Mouse (Mus musculus) lung, embryonic 16.5 days (tissue): ENCODE results near the gene Phf23. TPM values are rescaled to one million over a fixed set of nuclear protein-coding genes. Genes with fewer than 3 reads are reported as not detected.

Source experiments
- ATAC-seq: fragments of 200-750 bp; cut with Nextera tagmentation; 2 replicates; pipeline ENCODE4 v1.8.0; 2017; ENCODE audit warnings: low read depth, mild to moderate bottlenecking, moderate library complexity
- H3K27ac ChIP-seq: fragments of 300-500 bp; sonication (generic); 2 replicates; pipeline ENCODE4 v1.5.1; 2014; ENCODE audit warnings: mild to moderate bottlenecking, control low read depth, low read length
- H3K27me3 ChIP-seq: fragments of 300-500 bp; sonication (generic); 2 replicates; pipeline ENCODE4 v1.6.1; 2014; ENCODE audit warnings: low read depth, low read length, mixed read lengths; ENCODE audit not compliant: control insufficient read depth, insufficient read depth
- H3K36me3 ChIP-seq: fragments of 300-500 bp; sonication (generic); 2 replicates; pipeline ENCODE4 v1.6.1; 2014; ENCODE audit warnings: low read length; ENCODE audit not compliant: control insufficient read depth, insufficient read depth
- H3K4me1 ChIP-seq: fragments of 300-500 bp; sonication (generic); replicated peaks from 2 replicates; pipeline ENCODE4 v1.6.1; 2014; ENCODE audit warnings: low read length, mixed read lengths; ENCODE audit not compliant: control insufficient read depth, insufficient read depth
- H3K4me2 ChIP-seq: fragments of 300-500 bp; sonication (generic); 2 replicates; pipeline ENCODE4 v1.6.1; 2014; ENCODE audit warnings: low read depth, low read length, control low read depth
- H3K4me3 ChIP-seq: fragments of 300-500 bp; sonication (generic); 2 replicates; pipeline ENCODE4 v1.5.1; 2014; ENCODE audit warnings: mild to moderate bottlenecking, low read length, control low read depth
- H3K9ac ChIP-seq: fragments of 300-500 bp; sonication (generic); 2 replicates; pipeline ENCODE4 v1.6.1; 2014; ENCODE audit warnings: low read length, control low read depth
- H3K9me3 ChIP-seq: fragments of 300-500 bp; sonication (generic); 2 replicates; pipeline ENCODE4 v1.6.1; 2016; ENCODE audit warnings: low read length; ENCODE audit not compliant: control insufficient read depth
- WGBS: fragments of 180-500 bp; shearing (Covaris S2); extraction: QIAGEN DNeasy Blood & Tissue Kit; methylation state at CpG from one replicate; pipeline ENCODE4 v1.1.7; 2014; 5-methylcytosine and 5-hydroxymethylcytosine counted together
- polyA plus RNA-seq: library from polyadenylated mRNA; unstranded; fragments of >200 nt; fragmentation: Nextera tagmentation; extraction: Ambion mirVana; gene quantifications from 2 replicates; pipeline ENCODE4 v1.2.1, GENCODE M21; 2015

Gene Phf23
- polyA plus RNA-seq, 1 experiment from 2014 or later: 59.5 TPM

DNA sequence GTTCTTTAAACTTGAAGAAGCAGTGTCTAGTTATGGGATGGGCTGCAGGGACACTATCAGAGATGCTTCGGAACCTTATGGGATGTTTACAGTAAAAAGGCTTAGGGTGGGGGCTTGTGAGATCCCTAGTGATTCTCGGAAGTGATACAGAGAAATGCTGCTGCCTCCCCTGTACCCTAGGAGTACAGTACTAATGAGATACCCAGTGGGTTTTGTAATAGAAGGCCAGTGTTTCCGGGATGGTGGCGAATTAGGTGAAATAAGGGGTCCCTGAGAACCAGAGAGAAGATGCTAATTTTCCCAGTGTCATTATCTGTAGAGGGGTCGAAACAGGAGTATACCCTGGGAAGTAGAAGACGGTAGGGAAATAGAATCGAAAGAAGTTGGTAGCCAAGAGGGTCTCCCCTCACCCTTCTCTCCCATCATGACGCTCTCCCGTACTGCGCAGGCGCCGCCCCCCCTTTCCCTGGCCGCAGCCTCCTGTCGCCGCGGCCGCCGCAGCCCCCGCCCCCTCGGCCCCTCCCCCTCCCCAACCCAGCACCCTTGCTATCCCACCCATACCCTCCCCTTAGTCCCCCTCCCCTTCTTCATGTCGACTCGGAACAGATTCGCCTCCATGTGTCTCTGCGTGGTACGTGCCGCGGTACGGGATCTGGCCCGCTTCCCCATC is 28.0 kb downstream of the Phf23 start:
- Histone ChIP-seq H3K4me1 (peaks cover 56% of the 10 kb centered on the region), H3K4me2 (peak overlapping the region; percentile 59), H3K4me3 (peak overlapping the region; percentile 40), H3K9me3 (no peaks in the 10 kb centered on the region), H3K27ac (no peak overlapping the region), H3K27me3 (0 out of 2 replicates have a peak, but pooled peaks cover 2% of the 10 kb centered on the region), H3K36me3 (no peaks in the 10 kb centered on the region), H3K9ac (peak overlapping the region; percentile 52; the same call in 1 of the 2 replicates)
- ATAC-seq: no peak
- WGBS: 6% methylated on average over 19 of the region's 29 CpGs

DNA sequence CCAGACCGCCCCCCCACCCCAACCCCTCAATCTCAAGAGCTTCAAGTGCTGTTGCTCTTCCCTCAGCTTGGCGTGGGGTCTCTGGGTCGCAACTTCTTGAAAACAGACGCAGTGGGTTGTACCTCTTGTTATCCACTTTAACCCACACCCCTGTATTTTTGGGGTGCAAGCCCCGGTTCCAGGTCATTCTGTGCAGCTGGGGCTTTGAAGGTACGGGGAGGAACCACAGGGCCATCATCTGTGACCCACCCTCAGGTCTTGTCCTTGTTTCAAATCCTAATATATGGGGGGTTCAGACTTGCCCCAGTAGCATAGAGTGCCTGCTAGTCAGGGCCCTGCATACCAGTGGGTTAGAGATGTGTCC is 28.6 kb downstream of the Phf23 start:
- Histone ChIP-seq H3K4me3 (peak overlapping the region; percentile 40), H3K36me3 (no peaks in the 10 kb centered on the region), H3K9me3 (no peaks in the 10 kb centered on the region), H3K27ac (no peak overlapping the region), H3K4me2 (peak overlapping the region; percentile 59), H3K27me3 (0 out of 2 replicates have a peak, but pooled peaks cover 2% of the 10 kb centered on the region), H3K4me1 (peaks cover 55% of the 10 kb centered on the region), H3K9ac (peak overlapping the region; percentile 52; the same call in 1 of the 2 replicates)
- 16% methylated on average over 5 of the region's 6 CpGs for WGBS
- no peak for ATAC-seq

DNA sequence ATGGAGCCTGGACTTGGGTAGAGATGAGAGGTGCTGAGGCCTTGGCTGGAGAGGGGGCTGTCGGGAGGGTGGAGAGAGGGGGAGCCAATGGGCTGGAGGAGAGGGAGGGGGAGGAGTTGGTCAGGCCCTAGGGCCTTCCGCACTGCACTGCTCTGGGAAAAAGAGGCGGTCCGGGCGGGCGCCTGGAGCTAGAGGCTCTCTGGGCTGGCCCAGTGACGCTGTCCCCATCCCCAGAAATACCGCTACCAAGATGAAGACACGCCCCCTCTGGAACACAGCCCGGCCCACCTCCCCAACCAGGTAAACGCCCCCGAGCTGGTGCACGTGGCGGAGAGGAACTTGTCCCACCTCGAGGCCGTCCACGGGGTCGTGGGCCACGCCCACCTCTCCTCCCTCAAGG is 31.1 kb downstream of the Phf23 start:
- Histone ChIP-seq H3K36me3 (peaks cover 7% of the 10 kb centered on the region), H3K27me3 (0 out of 2 replicates have a peak, but pooled peaks cover 2% of the 10 kb centered on the region), H3K9ac (no peak overlapping the region), H3K4me1 (peaks cover 45% of the 10 kb centered on the region), H3K27ac (0 out of 2 replicates have a peak overlapping the region, but pooled peaks have one; percentile 12), H3K4me2 (peak overlapping the region; percentile 55), H3K9me3 (no peaks in the 10 kb centered on the region), H3K4me3 (peak overlapping the region; percentile 41)
- peak; percentile 77 for ATAC-seq
- 5% methylated on average over 19 of the region's 19 CpGs for WGBS

DNA sequence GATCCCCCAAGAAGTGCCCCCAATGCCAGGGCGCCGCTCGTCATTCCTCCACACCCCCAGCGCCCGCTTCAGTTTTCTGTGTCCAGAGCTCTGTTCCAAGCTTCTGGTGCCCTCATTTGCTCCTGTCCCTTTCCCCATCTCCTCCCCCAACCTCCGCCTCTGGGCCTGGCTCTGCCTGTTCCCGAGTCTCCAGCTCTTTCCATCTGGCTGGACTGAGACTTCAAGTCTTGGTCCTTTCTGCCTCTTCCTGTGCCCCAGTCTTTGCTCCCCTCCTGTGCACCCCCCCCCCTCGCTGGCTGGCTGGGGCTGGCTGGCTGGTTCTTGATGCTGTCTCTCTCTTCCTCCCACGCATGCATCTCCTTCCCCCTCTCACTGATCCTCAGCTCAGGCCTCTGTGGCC is 31.8 kb downstream of the Phf23 start:
- Histone ChIP-seq H3K36me3 (peaks cover 8% of the 10 kb centered on the region), H3K4me1 (peaks cover 43% of the 10 kb centered on the region), H3K9me3 (no peaks in the 10 kb centered on the region), H3K27me3 (0 out of 2 replicates have a peak, but pooled peaks cover 2% of the 10 kb centered on the region), H3K9ac (no peak overlapping the region), H3K4me2 (peak overlapping the region; percentile 55), H3K27ac (no peak overlapping the region), H3K4me3 (no peak overlapping the region; the same call in 1 of the 2 replicates)
- WGBS: 50% methylated on average over 9 of the region's 9 CpGs
- ATAC-seq: no peak

DNA sequence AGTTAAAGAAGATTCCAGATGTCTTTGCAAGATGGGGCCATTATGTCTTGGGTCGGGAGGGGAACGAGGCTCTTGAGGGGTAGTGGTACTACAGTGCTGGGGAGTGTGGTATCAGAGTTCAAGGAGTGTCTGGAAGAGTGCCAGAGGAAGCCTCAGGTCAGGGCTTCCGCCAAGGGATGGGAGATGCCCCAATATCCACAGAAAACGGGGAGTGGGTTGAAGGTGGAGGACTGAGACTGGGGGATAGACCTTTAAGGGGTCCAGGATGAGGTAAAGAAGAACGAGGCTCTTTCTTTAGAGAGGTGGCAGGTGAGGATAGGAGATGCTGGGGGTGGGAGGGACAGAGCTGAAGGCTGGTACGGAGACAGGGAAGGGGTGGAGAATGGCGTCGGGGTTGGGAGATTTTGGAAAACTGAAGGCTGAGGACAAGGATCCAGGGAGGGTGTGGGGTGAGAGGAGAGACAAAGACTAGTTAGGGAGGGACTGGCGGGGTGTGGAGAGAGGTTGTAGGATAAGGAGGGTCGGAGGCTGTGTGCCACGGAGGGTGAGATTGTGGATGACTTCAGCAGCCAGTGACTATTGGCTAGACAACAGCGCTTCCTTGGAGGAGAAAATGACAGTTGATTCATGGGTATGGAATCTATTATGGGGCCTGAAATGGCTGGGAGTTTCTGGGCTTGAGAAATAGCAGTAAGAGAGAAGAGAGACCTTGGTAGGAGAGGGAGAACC is 33.0 kb downstream of the Phf23 start:
- H3K4me3 ChIP-seq: peak overlapping the region; percentile 1; the same call in 1 of the 2 replicates
- 15% methylated on average over 12 of the region's 12 CpGs for WGBS
- peak; percentile 3; the same call in 1 of the 2 replicates for ATAC-seq
- H3K27ac ChIP-seq: peak overlapping the region; percentile 27
- peak overlapping the region; percentile 46 for H3K4me2 ChIP-seq
- H3K9me3 ChIP-seq: no peaks in the 10 kb centered on the region
- 0 out of 2 replicates have a peak, but pooled peaks cover under 1% of the 10 kb centered on the region for H3K27me3 ChIP-seq
- H3K9ac ChIP-seq: no peak overlapping the region; the same call in 1 of the 2 replicates
- H3K36me3 ChIP-seq: peaks cover 8% of the 10 kb centered on the region
- peaks cover 40% of the 10 kb centered on the region for H3K4me1 ChIP-seq

DNA sequence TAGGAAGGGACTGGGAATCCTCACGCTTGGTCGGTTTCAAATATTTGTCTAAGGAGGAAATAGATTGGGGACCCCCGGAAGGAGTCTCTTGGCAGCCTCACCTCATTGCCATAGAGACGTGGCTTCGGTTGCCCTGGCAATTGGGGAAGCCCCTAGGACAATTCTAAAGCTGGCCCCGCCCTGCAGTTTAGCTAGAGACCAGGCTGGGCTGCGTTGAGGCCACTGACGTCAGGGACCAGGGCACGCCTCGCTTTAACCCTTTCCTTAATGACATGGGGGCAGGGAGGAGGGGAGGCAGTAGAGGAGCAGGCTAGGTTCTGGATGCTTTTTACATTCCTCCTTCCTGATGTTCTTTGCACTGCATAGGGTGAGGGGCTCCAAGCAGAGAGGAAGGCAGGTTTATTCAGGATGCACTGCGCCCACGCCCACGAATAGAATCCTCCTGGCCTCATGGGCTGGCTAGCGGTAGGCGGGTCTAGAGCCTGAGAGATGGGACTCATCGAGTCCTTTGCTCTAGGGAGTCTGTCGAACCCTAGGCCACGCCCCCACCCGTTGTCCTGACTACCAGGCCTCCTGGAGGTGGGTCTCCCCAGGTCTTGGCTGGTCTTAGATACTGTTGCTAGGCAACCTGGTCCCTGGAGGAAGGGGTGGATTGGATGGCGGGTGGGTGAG is 33.7 kb downstream of the Phf23 start:
- WGBS: under 1% methylated on average over 20 of the region's 20 CpGs
- Histone ChIP-seq H3K4me2 (peak overlapping the region; percentile 46), H3K9ac (peak overlapping the region; percentile 14; the same call in 1 of the 2 replicates)

DNA sequence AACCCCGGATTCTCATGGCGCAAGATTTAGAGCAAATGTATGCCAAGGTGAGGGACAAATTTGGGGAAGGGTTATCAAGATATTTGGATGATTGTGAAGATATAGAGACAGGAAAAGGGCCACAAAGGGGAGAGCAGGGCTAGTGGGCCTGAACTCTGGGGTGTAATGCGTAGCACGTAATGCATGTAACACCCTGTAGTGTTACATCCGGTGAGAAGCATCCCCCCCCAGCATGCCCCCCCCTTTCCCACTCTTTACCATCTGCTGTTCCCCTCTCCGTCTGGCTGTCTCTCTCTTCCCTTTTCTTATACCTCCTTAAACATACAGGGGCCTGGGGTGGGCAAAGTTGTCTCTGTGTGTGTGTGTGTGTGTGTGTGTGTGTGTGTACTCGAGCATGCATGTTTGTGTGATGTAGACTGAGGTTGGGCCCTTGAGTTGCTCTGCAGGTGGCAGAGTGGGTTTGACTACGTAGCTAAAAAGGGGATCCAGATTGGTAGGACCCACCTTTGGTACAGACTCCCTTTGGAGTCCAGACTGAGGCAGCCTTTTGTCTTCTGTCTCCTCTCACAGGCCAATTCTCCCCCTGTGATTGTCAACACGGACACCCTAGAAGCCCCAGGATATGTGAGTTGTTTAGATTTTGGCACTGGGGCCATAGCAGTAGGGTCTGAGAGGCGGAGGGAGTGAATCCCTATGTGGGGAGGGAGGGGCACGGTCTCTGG is 34.4 kb downstream of the Phf23 start:
- Histone ChIP-seq H3K27ac (no peak overlapping the region), H3K4me1 (peaks cover 37% of the 10 kb centered on the region), H3K4me2 (peak overlapping the region; percentile 46; the same call in 1 of the 2 replicates)

More for the DNA sequence above, 33.7 kb downstream of the Phf23 start:
- Histone ChIP-seq H3K9me3 (no peaks in the 10 kb centered on the region), H3K36me3 (peaks cover 8% of the 10 kb centered on the region), H3K4me1 (peaks cover 37% of the 10 kb centered on the region), H3K4me3 (peak overlapping the region; percentile 11; the same call in 1 of the 2 replicates), H3K27ac (peak overlapping the region; percentile 27; the same call in 1 of the 2 replicates), H3K27me3 (no peaks in the 10 kb centered on the region)
- peak; percentile 78 for ATAC-seq

DNA sequence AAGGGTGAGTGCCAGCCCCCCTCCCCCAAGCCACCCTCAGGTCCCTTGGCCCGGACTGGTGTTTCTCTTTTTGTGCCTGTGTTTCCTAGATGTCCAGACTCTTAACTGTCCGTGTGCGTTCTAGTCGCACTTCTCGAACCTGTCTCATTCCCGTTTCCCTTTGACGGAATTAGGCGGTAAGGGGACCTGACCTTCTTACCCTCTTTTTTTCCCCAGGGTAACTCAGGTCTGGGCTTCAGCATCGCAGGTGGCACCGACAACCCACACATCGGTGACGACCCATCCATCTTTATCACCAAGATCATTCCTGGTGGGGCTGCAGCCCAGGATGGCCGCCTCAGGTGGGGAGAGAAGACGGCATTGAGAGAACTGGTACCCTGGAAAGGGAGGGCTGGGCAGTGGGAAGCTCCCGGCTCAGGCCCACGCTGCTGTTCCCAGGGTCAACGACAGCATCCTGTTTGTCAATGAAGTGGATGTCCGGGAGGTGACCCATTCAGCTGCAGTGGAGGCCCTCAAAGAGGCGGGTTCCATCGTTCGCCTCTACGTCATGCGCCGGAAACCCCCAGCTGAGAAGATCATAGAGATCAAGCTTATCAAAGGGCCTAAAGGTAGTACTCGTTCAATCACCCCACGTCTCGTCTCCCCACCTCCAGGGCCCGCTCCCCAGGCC is 35.2 kb downstream of the Phf23 start:
- no peak overlapping the region for H3K4me2 ChIP-seq
- no peaks in the 10 kb centered on the region for H3K27me3 ChIP-seq
- H3K4me1 ChIP-seq: peaks cover 37% of the 10 kb centered on the region
- H3K4me3 ChIP-seq: no peak overlapping the region
- H3K9ac ChIP-seq: no peak overlapping the region
- ATAC-seq: no peak
- no peak overlapping the region for H3K27ac ChIP-seq
- H3K9me3 ChIP-seq: no peaks in the 10 kb centered on the region
- 88% methylated on average over 28 of the region's 28 CpGs for WGBS
- H3K36me3 ChIP-seq: peaks cover 8% of the 10 kb centered on the region

More for the DNA sequence above, 34.4 kb downstream of the Phf23 start:
- ATAC-seq: no peak
- WGBS: 42% methylated on average over 11 of the region's 11 CpGs
- Histone ChIP-seq H3K4me3 (no peak overlapping the region), H3K36me3 (peaks cover 8% of the 10 kb centered on the region), H3K9me3 (no peaks in the 10 kb centered on the region), H3K27me3 (no peaks in the 10 kb centered on the region), H3K9ac (no peak overlapping the region)
